Mouse (Mus musculus) left cerebral cortex, adult 9 months (tissue): ENCODE measurements around the gene Jarid2.
A peak's percentile ranks its signal among the peaks of the same experiment; 100 is the strongest.

Experiments
- DNase-seq, 2 experiments: peaks; one replicate each; pipeline ENCODE4 v3.0.0; 2022; ENCODE audit warnings: low spot score in 2 of 2

Jarid2 gene

DNA sequence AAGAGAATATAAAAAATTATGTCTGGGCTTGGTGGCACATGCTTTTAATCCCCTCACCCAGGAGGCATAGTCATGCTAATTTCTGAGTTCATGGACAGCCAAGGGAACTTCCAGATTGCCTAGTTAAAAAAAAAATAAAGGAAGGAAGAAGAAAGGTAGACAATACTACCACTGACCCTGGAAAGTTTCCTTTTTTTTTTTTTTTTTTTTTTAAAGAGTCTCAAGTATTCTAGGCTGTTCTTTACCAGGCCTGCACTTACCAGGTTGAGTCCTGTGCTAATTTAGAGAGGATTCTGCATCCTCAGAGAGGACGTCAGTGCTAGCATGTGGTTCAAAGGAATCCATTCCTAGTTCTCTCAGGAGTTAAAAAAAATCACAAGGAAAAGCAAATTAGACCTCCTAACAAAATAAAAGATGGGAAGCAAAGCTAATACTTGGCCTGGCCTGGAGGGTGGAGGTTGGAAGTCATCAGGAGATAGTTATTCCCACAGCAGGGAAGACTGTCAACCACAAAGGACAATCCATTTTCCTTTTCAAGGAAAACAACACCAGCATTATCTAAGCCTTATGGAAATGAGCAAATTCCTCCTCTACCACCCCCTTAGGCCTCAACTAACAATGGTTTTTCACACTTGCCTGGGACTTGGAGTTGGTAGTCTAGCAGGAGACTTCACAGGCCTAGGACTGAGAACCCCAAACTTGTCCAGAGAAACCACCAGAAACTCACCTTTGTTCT, 961 bp upstream of the Jarid2 start:
- DNase-seq = no peak

DNA sequence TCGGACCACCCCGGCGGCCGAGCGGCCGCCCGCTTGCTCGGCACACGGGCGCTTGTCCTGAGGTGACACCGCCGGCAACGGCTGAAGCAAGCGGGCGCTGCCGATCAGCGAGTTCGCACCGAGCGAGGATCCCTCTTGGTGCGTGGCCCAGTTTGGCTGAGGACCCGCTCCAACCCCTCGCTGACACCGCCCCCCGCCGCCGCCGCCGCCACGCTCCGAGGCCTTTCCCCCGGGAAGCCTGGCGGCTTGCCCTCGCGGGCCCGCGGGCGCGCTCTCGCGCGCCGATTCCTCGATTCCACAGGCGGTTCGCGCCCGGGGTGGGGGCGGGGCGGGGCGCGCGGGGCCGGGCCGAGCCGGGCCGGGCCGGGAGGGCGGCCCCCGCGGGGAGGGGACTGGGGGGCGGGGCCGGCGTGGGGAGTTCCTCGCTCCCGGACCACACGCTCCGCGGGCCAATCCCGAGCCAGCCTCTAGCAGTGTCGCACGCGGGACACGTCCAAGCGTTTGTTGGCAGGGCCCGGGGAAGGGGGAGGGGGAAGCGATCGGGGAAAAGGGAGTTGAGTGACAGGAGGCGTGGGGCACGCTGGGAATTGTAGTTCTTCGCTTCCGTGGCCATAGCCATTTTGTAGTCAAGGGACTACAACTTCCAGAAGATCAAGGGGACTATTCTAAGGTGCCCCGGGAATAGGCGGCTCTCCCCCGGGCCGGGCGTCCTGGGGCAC, 1.0 kb downstream of the Jarid2 start:
- peak; percentile 98 to 100 for DNase-seq

DNA sequence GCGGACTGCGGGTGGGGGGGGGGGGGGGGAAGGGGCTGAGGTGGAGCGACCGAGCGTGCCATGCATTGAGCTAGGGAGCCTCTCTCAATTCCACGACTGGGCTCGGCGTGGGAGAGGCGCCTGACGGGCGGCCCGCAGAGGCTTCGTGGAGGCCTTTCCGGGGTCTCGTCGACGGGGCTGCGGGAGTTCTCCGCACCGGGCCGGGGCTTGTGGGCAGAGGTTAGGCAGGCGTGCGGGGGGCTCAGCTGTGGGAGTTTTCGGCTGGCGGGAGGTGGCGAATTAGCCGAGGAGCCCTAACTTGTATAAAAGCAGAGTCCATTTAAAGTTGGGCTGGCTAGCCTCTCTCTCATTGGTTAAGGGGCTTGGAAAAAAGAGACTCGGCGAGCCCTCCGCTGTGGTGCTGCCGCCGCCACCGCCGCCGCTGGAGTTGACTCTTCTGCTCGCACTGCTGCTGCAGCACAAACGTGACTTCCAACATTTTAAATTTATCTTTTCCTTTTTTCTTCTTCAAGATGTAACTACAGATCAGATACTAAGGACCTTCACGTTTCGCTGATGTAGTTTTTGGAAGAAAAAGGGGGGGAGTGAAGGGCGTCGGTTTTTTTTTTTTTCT, 1.8 kb downstream of the Jarid2 start:
- DNase-seq = peak; percentile 83 to 91

DNA sequence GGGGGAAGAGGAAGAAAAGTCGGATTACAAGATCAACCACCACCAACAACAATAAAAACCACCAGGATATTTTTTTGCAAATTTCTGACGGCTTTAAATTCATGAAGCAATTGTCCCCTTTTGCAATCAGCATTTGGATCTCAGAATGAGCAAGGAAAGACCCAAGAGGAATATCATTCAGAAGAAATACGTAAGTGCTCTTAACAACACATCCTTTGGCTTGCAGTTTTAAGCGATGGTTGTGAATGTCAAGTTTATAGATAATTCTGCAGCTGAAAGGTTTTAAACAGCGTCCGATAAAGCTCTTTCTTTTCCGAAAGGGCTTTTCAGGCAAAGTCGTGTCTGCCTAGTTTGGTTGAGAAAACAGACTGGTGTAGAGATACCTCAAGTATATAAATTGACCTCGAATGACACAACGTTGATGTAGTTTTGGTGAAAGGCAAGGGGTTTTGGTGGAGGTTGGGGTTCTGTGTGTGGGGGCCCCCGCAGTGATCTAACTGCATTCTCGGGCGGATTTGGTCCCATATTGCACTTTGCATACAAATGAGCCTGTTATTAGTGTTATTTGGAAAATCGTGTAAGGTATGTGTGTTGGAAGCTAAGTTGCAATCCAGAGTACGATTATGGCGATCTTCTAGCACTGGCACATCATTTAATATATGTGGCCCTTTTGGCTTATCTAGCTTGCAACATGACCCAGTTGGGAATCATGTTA, 2.6 kb downstream of the Jarid2 start:
- DNase-seq = peak in 1 of 2 experiments; percentile 16

DNA sequence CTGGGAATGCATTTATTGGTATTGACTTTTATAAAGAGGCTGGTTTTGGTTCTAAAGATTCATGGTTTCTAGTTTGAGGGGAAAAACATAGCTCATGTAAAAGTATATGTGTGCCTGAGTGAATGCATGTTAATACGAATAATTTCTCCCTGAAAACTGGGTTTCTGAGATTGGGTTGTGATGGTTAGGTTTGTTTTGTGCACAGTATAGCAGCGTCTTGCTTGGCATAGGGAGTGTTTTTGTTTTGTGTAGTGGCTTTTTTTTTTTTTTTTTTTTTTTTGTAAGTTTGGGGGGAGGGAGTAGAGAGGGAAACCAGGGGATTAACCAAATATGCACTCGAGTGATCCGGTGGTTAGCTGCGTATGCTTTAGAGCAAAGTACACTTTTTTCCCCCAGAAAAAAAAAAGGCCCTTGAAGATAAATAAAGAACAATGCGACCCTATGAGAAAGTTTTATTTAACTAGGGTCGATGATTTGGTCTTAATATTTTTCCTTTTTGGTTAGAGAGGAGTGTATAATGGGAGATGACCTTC, 3.2 kb downstream of the Jarid2 start:
- no peak for DNase-seq

DNA sequence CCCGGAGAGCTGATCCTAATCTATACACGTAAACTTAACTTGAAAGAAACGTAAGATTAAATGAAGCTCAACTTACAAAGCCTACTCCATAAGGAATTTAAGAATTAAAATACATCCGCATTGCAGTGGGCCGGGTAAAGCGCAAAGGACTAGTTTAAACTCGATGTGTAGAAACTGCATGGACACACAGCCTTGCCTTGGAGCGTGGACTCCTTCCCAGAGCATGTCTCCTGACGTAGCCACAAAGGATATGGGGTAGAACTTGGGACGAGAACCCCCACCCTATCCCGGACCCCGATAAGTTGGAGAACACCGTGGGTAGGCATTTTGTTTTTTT, 3.7 kb downstream of the Jarid2 start:
- DNase-seq = peak in 1 of 2 experiments; percentile 34

DNA sequence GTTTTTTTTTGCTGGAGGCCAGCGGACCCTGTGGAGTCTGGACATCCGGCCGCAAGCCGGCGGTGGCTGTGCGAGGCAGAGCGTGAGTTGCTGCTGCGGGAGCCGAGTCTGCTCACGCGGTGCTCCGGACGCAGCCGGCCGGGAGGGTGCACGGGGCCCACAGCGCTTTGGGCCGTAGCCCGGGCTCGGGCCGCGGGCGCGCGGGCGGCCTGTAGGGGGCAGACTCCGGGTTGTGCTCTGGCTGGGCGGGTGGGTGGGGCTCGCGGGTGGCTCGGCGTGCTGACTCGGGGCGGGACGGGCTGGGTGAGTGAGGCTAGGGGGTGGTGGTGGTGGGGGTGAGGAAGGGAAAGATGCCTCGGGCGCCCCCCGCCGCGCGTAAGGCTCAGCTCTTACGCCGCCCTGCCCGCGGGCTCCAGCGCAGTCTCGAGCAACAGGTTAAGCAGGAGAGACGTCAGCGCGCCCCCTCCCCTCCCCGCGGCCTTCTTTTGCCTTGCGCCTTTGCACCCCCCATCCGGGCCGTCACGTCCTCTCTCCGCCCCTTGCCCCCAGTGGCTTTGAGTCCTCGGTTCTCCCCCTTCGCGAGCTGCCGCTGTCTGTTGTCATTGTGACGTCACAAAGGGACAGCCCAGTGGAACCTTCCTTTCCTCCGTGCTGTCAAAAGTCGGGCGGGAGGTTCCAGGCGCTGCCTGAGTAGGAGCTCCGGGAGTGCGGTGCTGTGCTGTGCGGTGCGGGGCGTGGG, 4.3 kb downstream of the Jarid2 start:
- DNase-seq = peak in 1 of 2 experiments; percentile 63

DNA sequence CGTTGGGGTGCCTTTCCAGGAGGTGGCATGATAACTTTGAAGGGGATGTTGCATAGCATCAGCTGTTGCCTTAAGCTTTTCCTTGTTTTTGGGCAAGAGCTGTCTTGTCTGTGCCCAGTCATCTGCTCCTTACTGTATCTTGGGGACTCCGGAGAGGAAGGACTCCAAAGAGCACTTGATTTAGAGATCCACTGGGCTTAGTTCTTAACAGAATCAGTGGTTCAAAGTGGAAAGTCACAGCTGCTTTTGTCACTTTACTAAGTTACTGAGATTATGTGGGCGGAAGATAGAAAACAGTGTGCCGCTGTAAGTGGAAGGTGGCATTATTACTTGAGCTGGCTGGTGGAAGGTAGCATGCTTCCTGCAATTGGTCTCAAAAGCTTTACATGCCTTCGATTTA, 5.2 kb downstream of the Jarid2 start:
- no peak for DNase-seq

DNA sequence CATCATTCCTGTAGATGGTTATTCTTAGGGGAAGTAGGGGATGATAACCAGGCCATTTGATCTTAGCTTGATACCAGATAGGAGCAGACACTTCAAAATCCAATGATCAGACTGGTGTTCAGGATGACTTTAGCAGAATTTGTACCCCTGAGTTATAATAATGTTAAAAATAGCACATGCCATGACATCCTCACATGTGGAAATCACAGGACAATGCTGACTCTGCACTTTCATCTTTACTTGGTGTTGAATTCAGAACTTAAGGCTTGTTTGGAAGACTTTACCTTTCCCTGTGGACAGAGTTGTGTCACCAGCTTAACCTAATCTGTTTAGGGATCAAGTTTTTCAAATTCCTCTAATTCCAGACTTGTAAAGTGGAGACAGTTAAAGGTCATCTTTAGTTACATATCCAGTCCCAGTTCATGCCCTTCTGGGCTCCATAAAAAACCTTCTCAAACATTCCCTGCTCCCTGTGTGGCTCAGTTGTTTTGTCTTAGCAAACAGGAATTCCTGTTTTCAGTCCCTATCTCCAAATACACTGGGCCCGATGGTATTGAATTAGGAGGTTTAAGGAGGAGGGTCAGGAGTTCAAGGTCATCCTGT, 5.9 kb downstream of the Jarid2 start:
- no peak for DNase-seq

DNA sequence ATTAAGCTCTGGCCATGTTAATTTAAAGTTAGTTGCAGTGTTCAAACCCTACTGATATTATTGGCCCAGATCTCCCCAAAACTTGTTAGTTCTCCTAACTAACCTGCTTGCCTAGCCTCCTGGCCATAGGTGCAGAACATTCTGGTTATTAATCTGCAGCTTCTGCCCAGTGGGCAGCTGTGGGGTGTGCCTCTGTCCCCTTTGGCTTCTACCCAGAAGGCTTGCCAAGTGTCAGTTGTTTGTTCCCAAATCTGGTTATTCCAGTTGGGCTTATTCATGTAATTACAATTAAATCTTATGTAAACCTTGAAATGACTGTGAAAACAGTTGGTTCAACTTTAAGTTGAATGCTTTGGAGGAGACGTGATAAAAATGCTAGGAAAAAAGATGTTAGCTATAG, 8.0 kb downstream of the Jarid2 start:
- no peak for DNase-seq

DNA sequence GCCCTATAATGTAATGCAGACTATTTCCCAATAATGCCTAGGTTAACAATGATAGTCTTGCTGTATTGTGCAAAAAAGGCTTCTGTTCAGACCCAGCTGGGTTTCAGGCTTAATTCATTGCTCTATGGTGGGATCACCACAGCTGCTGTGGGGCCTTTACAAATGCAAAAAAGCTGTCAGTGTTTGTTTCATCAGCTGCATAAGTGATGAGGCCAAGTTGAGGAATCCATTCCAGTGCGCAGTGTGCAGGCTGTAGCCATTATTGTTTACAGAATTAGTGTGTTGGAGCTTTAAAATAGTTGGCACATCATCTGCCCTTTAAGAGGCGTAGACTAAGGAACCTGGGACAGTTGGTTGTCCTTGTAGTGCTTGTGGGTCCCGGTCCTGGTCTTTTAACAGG, 22.5 kb downstream of the Jarid2 start:
- peak; percentile 44 to 57 for DNase-seq

DNA sequence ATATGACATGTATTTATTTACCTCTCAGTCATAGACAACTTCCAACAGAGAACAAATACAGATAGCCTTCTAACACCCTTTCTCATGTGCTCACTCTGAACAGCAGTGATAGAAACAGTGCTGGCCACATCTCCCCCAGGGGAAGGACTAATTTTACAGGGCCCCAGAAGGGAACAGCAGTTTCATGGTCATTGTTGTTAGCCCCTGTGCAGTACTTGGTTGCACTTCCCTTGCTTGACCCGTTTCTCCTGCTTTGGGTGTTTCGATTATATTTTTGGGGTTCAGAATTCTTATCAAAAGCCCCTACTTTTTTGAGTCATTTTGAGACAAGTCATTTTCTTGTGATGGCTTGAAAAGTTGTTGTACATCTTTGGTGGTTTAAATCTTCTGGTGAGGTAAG, 23.9 kb downstream of the Jarid2 start:
- no peak for DNase-seq

DNA sequence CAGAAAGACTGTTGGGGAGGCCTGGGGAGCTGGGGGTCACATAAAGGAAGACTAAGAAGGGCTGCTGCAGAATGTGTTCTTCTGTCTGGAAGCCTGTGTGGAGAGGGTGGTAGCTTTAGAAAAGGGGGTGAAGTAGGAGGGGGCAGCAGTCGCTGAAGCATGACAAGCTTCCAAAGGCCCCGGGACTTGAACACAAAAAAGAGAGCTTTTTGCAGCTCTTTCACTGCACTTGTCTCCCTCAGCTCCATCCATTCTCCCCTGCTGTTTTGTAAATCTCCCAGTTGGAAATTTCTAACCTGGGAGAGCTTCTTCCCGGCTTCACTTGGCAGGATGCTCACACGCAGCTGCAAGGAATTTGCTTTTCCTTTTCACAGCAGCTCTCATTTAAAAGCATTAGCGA, 26.2 kb downstream of the Jarid2 start:
- DNase-seq = no peak

DNA sequence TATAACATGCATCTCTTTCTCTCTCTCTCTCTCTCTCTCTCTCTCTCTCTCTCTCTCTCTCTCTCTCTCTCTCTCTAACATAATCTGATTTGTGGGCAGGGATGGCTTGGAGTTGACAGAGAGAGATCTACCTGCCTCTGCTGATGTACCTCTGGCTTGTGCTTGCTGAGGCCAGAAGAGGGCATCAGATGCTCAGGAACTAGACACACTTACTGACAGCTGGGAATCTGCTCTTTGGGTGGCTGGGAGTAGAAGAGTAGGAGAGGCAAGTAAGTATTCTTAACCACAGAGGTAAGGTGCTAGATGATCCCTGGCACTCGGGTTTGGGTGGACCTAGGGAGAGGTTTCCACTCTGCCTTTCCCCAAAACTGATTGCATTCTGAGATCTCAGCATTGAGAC, 29.5 kb downstream of the Jarid2 start:
- no peak for DNase-seq

DNA sequence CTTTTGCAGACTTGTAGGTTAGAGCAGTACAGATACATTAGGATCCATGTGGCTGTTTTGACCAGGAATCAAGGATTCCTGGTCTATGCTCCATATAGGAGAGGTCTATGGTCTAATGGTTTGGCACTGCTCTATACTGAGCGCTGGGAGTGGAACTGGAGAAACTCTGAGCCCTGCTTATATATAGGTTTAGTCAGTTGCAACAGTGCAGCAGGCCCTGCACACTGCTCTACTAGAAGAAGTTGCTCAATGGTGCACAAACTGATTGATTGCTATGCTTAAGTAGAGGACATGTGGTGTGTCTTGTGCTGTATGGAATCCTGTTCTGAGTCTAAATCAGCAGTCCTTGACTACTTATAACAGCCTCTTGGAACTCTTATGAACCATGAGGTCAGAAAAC, 31.5 kb downstream of the Jarid2 start:
- no peak for DNase-seq

DNA sequence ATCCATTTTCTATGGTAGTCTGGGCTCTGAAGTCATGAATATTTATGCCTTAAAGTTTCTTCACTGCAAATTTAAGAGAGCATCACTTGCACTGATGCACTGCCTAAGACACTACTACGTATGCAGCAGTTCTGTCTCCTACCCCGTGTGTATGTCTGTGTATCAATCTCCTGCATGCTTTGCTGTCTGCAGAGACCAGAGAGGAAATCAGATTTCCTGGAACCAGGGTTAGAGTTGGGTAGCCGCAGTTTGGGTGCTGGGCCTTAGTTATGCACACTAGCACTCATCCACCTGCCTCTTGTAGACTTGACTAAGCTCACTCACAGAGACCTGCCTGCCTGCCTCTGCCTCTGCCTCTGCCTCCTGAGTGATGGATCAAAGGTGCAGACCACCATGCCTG, 33.8 kb downstream of the Jarid2 start:
- no peak for DNase-seq

DNA sequence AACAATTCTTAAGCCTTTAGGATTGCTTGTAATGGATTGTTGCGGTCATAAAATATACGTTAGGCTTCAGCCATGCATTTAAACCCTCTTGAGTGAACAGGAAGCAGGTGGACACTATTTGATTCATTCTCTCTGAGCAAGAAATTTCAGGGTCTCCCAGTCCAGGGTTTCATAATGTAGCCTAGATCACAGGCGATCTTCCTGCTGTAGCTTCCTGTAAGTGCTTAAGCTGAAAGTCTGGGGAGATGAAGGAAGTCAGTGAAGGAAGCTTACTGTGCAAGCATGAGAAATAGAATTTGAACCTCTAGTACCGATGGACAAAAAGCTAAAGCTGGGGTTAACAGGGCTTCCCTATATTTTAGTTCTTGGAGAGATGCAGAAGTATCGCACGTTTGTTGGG, 38.5 kb downstream of the Jarid2 start:
- DNase-seq = no peak

DNA sequence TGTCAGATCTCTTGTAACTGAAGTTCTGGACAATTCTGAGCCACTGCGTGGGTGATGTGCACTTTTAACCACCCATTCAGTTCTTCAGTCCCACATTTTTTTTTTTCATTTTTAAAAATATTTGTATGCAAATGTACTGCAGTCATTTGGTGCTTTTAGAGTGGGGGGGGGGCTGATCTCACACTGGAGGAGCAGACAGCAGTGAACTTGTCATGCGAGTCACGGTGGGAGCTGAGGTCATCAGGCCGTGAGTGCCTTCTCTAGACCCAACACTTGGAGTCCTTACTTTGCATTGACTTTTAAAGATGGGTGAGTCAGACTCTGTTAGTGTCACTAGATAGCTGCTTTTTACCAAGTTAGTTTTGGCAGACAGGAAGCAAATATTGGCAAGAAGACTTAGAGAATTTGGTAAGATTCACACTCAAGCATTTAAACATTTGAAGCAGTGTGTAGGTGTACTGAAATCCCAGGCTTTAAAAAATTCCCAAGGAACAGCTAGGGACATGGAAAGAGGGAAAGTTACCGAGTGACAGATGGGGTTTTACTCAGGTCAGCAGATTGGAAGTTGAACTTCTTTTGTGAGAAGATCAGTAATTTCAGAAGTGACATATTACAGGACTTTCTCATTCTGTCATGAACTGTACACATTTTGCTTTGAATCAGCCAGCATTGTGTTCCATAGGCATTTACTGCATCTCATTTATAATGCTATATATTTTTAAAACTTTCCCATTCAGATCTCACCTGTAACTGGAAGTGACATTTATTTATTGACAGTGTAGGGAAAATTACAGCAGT, 41.7 kb downstream of the Jarid2 start:
- no peak for DNase-seq

DNA sequence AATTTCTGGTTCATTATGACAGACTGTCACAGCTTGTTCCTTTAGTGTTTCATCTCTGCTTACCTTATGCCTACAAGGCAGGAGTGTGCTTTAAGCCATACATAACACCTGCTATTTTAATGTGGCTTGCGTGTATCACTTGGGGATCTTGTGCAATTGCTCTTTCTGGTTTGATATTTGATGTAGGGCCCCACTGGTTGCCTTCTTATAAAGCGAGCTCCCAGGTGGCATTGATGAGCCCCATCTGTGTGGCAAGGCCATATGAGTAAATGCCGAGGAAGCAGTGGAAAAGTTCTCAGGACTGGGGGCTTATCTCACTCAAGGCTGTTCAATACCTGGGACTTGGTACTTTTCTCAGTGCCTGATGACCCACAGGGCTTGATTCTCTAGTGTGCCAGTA, 43.5 kb downstream of the Jarid2 start:
- no peak for DNase-seq

DNA sequence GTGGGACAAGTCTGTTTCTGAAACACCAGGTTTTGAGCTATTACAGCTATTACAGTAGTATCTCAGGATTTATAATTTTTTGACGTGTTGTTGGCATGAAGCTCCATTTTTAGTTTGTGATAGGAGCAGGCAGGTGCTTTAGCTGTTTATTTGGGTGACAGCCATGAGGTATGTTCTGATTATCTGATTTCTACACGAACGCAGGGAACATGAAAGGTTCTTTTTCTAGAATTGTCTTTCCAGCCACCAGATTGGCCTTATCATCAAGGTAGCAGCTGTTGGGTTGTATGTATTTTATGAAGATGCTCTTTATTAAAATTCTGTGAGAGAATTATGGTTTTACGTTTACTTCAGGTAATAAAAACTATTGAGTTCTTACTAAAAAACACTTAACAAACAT, 45.1 kb downstream of the Jarid2 start:
- DNase-seq = no peak
